Mouse (Mus musculus): ENCODE results near the gene Arid3b. TPM values are rescaled to one million over a fixed set of nuclear protein-coding genes. Genes with fewer than 3 reads are reported as not detected.

The Arid3b gene
- polyA plus RNA-seq, 2 experiments = 7.8 to 8.5 TPM

DNA sequence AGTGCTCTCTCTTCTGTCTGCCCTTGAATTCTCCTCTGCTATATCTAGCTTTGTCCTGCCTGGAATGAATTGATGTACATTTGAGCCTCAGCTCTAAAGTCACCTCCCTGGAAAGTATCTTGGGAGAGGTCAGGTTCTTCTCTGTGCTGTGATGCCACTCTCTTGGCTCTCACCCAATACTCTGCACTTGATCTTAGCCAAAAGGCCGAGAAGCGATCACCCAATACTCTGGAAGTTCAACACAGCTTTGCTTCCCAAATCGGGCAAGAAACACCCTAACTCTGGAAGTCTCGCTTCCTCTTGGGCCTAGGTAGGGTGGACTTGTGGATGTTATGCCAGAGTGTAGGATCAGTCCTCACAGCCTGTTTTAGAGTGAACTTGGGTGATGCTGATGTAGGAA, 69.4 kb downstream of the Arid3b start:
- 85% methylated on average over 4 of the region's 4 CpGs for WGBS (ENCODE audit: insufficient replicate concordance)
- DNase-seq (ENCODE audit: low read depth in 3 of 3, low spot score in 3 of 3) (no peak), ATAC-seq (ENCODE audit: insufficient read depth) (no peak)
- Histone ChIP-seq H3K4me3 (ENCODE audit: insufficient read depth in 1 of 2, low read depth in 2 of 2, low read length in 2 of 2) (no peak overlapping the region), H3K9me3 (ENCODE audit: control insufficient read depth, low read length) (no peaks in the 10 kb centered on the region), H3K9ac (replicated peaks) (no peak overlapping the region), H3K36me3 (replicated peaks; ENCODE audit: control insufficient read depth, insufficient read depth, low read depth) (peaks cover 2% of the 10 kb centered on the region), H3K27ac (peak overlapping the region; percentile 89), H3K4me1 (replicated peaks; ENCODE audit: control insufficient read depth in 2 of 2, insufficient read depth in 2 of 2, low read length in 1 of 2) (peaks cover 62 to 67% of the 10 kb centered on the region in 2 experiments), H3K4me2 (ENCODE audit: low read depth) (no peak overlapping the region), H3K27me3 (ENCODE audit: control insufficient read depth, insufficient read depth, low read length) (no peaks in the 10 kb centered on the region)
- TF ChIP-seq EP300 (IDR thresholded peaks at IDR 0.05; ENCODE audit: low read depth) (no peak), CTCF (IDR thresholded peaks at IDR 0.05; ENCODE audit: low read depth) (no peak)

DNA sequence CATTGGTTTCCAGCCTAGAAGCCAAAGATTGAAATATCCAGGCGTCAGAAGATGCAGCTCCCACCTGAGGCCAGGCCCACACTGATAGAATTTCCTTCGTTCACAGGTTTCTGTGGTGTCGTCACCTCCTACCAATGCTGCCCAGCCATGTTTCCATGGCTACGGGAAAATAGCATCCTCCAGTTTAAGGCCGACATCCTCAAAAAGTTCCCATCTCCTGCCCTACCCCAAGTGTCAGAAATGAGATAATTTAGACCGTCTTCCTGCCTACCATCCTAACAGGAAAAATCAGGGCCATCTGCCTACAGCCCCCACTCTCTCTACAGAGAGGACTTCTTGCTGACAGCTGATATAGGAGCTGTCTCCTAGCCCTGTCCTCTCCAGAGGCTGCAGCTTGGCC, 70.2 kb downstream of the Arid3b start:
- Histone ChIP-seq H3K4me3 (ENCODE audit: insufficient read depth in 1 of 2, low read depth in 2 of 2, low read length in 2 of 2) (peak overlapping the region; percentile 87 to 88; a peak in 3 of 4 replicates), H3K27ac (peak overlapping the region; percentile 89), H3K4me2 (ENCODE audit: low read depth) (peak overlapping the region; percentile 85), H3K36me3 (replicated peaks; ENCODE audit: control insufficient read depth, insufficient read depth, low read depth) (peaks cover 10% of the 10 kb centered on the region), H3K9me3 (ENCODE audit: control insufficient read depth, low read length) (no peaks in the 10 kb centered on the region), H3K4me1 (replicated peaks; ENCODE audit: control insufficient read depth in 2 of 2, insufficient read depth in 2 of 2, low read length in 1 of 2) (peaks cover 59 to 63% of the 10 kb centered on the region in 2 experiments), H3K27me3 (ENCODE audit: control insufficient read depth, insufficient read depth, low read length) (no peaks in the 10 kb centered on the region), H3K9ac (replicated peaks) (peak overlapping the region; percentile 99)
- no peak for ATAC-seq (ENCODE audit: insufficient read depth)
- DNase-seq (ENCODE audit: low read depth in 3 of 3, low spot score in 3 of 3) = no peak
- WGBS (ENCODE audit: insufficient replicate concordance) = 50% methylated on average over 6 of the region's 6 CpGs
- TF ChIP-seq CTCF (IDR thresholded peaks at IDR 0.05; ENCODE audit: low read depth) (no peak), EP300 (IDR thresholded peaks at IDR 0.05; ENCODE audit: low read depth) (no peak)

DNA sequence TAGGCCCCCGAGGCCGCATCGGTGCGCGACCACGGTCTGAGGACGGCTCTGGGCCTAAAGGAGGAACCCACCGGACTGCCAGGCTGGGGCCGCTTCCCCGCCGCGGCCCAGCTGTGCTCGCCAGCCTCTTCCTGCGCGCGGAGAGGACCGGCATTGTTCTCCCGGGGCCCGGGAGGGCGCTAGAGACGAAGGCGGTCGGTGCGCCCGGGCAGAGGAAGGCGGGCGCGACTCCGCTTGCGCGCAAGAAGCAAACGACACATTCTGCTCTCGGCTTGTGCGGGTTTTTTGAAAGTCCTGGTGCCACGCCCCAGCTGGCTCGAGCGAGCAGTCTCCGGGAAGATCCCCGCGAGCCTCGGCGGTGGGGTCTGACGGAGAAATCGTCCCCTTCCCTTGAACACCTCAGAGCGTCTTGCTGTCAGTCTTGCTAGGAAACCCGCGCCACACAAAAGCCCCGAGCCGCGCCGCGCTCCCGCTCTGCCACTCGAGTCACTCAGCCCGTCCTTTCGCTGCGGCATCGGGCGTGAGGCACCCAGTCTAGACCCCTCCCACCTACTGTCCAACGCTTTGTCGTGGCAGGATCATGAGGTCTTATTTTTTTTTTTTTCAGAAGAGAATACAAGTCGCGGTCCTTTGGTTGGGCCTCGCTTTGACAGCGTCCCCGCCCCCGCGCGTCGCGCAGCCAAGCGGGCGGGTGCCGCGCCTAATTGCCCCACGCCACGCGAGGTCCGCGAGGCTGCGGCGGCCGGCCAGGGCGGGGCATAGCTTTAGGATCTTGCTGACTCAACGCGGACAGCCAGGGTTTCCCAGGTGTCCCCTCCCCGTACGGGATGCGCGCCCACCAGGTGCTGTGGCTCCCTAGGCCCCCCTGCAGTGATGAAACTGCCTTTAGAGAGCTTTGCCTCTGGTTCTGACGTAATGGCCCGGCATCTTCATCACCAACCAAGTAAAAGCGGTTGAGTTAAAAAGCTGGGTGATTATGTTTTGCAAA, 70.9 kb downstream of the Arid3b start, which contains the start of gene Clk3:
TSS of gene Clk3 (minus strand) at position 497 of the 988 bp plus-strand sequence.
- Histone ChIP-seq H3K27me3 (ENCODE audit: control insufficient read depth, insufficient read depth, low read length) (no peaks in the 10 kb centered on the region), H3K27ac (peak within 1 kb of the TSS; percentile 89), H3K9me3 (ENCODE audit: control insufficient read depth, low read length) (no peaks in the 10 kb centered on the region), H3K9ac (replicated peaks) (peak within 1 kb of the TSS; percentile 99), H3K36me3 (replicated peaks; ENCODE audit: control insufficient read depth, insufficient read depth, low read depth) (peaks cover 18% of the 10 kb centered on the region), H3K4me2 (ENCODE audit: low read depth) (peak within 1 kb of the TSS; percentile 87), H3K4me1 (replicated peaks; ENCODE audit: control insufficient read depth in 2 of 2, insufficient read depth in 2 of 2, low read length in 1 of 2) (peaks cover 55 to 57% of the 10 kb centered on the region in 2 experiments), H3K4me3 (ENCODE audit: insufficient read depth in 1 of 2, low read depth in 2 of 2, low read length in 2 of 2) (peak within 1 kb of the TSS; percentile 87 to 88)
- 1% methylated on average over 93 of the region's 93 CpGs for WGBS (ENCODE audit: insufficient replicate concordance)
- ATAC-seq (ENCODE audit: insufficient read depth) = peak; percentile 19
- DNase-seq (ENCODE audit: low read depth in 3 of 3, low spot score in 3 of 3) = peak; percentile 49 to 63 (median 52)
- no peak for TF ChIP-seq CTCF (IDR thresholded peaks at IDR 0.05; ENCODE audit: low read depth)
- peak; percentile 19; the same call in 1 of the 2 replicates for TF ChIP-seq EP300 (IDR thresholded peaks at IDR 0.05; ENCODE audit: low read depth)

DNA sequence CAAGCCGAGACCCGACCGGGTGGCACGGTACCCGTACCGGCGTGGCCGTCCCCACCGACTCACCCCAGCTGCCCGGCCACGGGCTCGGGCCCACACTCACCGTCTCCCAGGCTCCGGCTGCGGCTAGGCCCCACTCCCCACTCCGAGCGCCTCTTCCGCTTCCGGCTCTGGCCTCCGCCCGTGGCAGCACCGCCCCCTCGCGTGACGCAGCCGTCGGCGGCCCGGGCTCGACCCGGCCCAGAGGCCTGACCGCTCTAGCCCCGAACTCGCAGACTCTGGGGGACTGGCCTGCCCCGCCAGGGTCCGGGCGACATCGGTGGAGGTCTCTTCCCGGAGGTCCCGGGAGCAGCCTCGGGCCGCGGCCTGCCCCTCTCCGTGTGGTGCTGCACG, 71.6 kb downstream of the Arid3b start:
- TF ChIP-seq CTCF (IDR thresholded peaks at IDR 0.05; ENCODE audit: low read depth) = no peak
- TF ChIP-seq EP300 (IDR thresholded peaks at IDR 0.05; ENCODE audit: low read depth) = no peak
- under 1% methylated on average over 45 of the region's 45 CpGs for WGBS (ENCODE audit: insufficient replicate concordance)
- peaks cover 25% of the 10 kb centered on the region for H3K36me3 ChIP-seq (replicated peaks; ENCODE audit: control insufficient read depth, insufficient read depth, low read depth)
- H3K4me3 ChIP-seq (ENCODE audit: insufficient read depth in 1 of 2, low read depth in 2 of 2, low read length in 2 of 2) = peak overlapping the region; percentile 87 to 88
- peak overlapping the region; percentile 85 for H3K4me2 ChIP-seq (ENCODE audit: low read depth)
- ATAC-seq (ENCODE audit: insufficient read depth) = peak; percentile 78
- H3K4me1 ChIP-seq (replicated peaks; ENCODE audit: control insufficient read depth in 2 of 2, insufficient read depth in 2 of 2, low read length in 1 of 2) = peaks cover 52 to 55% of the 10 kb centered on the region in 2 experiments
- peak overlapping the region; percentile 99 for H3K9ac ChIP-seq (replicated peaks)
- H3K9me3 ChIP-seq (ENCODE audit: control insufficient read depth, low read length) = no peaks in the 10 kb centered on the region
- peak; percentile 78 to 81 (median 78) for DNase-seq (ENCODE audit: low read depth in 3 of 3, low spot score in 3 of 3)
- no peaks in the 10 kb centered on the region for H3K27me3 ChIP-seq (ENCODE audit: control insufficient read depth, insufficient read depth, low read length)
- H3K27ac ChIP-seq = peak overlapping the region; percentile 89

Measured in liver, embryonic 14.5 days (tissue).